9 mouse cellular contexts compared by ENCODE assay signal in the genomic region with DNA sequence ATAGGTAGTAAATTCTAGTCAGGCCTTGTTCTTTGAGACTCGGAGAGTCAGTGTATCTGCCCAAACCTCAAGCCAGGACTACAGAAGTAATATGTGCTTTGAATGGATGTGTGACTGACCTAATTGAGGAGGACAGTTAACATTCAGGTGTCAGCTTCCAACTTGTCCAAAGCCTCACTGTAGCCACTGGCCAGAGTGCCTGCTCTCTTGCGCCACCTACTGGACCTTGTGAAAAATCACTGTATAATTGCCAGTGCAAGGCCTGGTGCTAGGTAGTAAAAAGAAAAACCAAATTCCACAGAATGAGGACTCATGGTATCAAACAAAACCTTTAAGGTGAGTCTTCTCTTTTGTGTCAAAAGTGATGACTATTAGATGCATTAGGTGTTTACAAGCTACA.
DNase-seq lines count a peak whose midpoint lies in the region; ATAC-seq lines count a peak whose summit lies in the region.
"Had no signal": no experiment of that assay in that cellular context is flagged by ENCODE, and none has a peak within 500 bp of the region (broad histone marks: within the 10 kb centered on the region; RNA-seq: fewer than 3 reads in every experiment).

No protein-coding gene starts in this region.

- H3K4me3 ChIP-seq in midbrain, embryonic 10.5 days: no peak overlapping the region
- H3K4me3 ChIP-seq in midbrain, embryonic 16.5 days (ENCODE audit: low read depth, low read length): no peak overlapping the region
- H3K4me3 ChIP-seq in forebrain, embryonic 14.5 days (ENCODE audit: low read depth, low read length): no peak overlapping the region
- H3K4me3 ChIP-seq in hindbrain, embryonic 14.5 days (replicated peaks; ENCODE audit: low read length): no peak overlapping the region
- H3K4me3 ChIP-seq in midbrain, embryonic 12.5 days: no peak overlapping the region
- H3K4me3 ChIP-seq: myocyte had no signal

- no peak overlapping the region for H3K9ac ChIP-seq in midbrain, embryonic 16.5 days (ENCODE audit: low read depth, low read length)
- no peak overlapping the region for H3K9ac ChIP-seq in forebrain, embryonic 14.5 days (ENCODE audit: low read length)
- no peak overlapping the region for H3K9ac ChIP-seq in hindbrain, embryonic 14.5 days
- no peak overlapping the region for H3K9ac ChIP-seq in midbrain, embryonic 12.5 days (replicated peaks)

- ATAC-seq in midbrain, embryonic 16.5 days: no peak
- peak; percentile 80 for ATAC-seq in forebrain, embryonic 14.5 days
- ATAC-seq in hindbrain, embryonic 14.5 days (ENCODE audit: low FRiP score): no peak
- peak; percentile 88 for ATAC-seq in midbrain, embryonic 12.5 days (ENCODE audit: low FRiP score, low read depth)

- no peak overlapping the region for H3K4me2 ChIP-seq in midbrain, embryonic 16.5 days (ENCODE audit: low read length)
- no peak overlapping the region for H3K4me2 ChIP-seq in forebrain, embryonic 14.5 days (ENCODE audit: low read length)
- no peak overlapping the region for H3K4me2 ChIP-seq in hindbrain, embryonic 14.5 days (replicated peaks)
- H3K4me2 ChIP-seq in midbrain, embryonic 12.5 days (replicated peaks): no peak overlapping the region

- H3K9me3 ChIP-seq in midbrain, embryonic 10.5 days (replicated peaks): no peaks in the 10 kb centered on the region
- H3K9me3 ChIP-seq in midbrain, embryonic 16.5 days (replicated peaks; ENCODE audit: control insufficient read depth, low read length, poor library complexity, severe bottlenecking): no peaks in the 10 kb centered on the region
- H3K9me3 ChIP-seq in forebrain, embryonic 14.5 days (replicated peaks; ENCODE audit: control insufficient read depth, low read length): no peaks in the 10 kb centered on the region
- H3K9me3 ChIP-seq in hindbrain, embryonic 14.5 days (ENCODE audit: control insufficient read depth, low read length): no peaks in the 10 kb centered on the region
- H3K9me3 ChIP-seq in midbrain, embryonic 12.5 days: no peaks in the 10 kb centered on the region

- WGBS in midbrain, embryonic 10.5 days: 27% methylated on average over 2 of the region's 2 CpGs
- WGBS in midbrain, embryonic 16.5 days: 36% methylated on average over 2 of the region's 2 CpGs
- 27% methylated on average over 2 of the region's 2 CpGs for WGBS in forebrain, embryonic 14.5 days
- WGBS in hindbrain, embryonic 14.5 days: 34% methylated on average over 2 of the region's 2 CpGs
- WGBS in midbrain, embryonic 12.5 days: 37% methylated on average over 2 of the region's 2 CpGs

- DNase-seq in midbrain, embryonic 10.5 days (ENCODE audit: low spot score): peak; percentile 36
- peak; percentile 63 for DNase-seq in c-Kit-positive CD71-positive TER-119-positive erythroid progenitor cells, embryonic 14.5 days (ENCODE audit: low spot score)
- peak; percentile 67 for DNase-seq in forebrain, embryonic 14.5 days (ENCODE audit: low spot score)
- peak; percentile 76 for DNase-seq in hindbrain, embryonic 14.5 days (ENCODE audit: low spot score)
- DNase-seq in left cerebral cortex, adult 11 months (ENCODE audit: low spot score): peak; percentile 8
- peak; percentile 28 to 77 for DNase-seq in spleen, postnatal 4 days (ENCODE audit: low spot score in 2 of 2)

- no peaks in the 10 kb centered on the region for H3K27me3 ChIP-seq in midbrain, embryonic 10.5 days (ENCODE audit: low read depth, poor library complexity, severe bottlenecking)
- no peaks in the 10 kb centered on the region for H3K27me3 ChIP-seq in midbrain, embryonic 16.5 days (ENCODE audit: control insufficient read depth, insufficient read depth, low read depth, low read length)
- no peaks in the 10 kb centered on the region for H3K27me3 ChIP-seq in forebrain, embryonic 14.5 days (replicated peaks; ENCODE audit: control insufficient read depth, insufficient read depth, low read length)
- no peaks in the 10 kb centered on the region for H3K27me3 ChIP-seq in hindbrain, embryonic 14.5 days (ENCODE audit: control insufficient read depth, insufficient read depth, low read length)
- H3K27me3 ChIP-seq in midbrain, embryonic 12.5 days: no peaks in the 10 kb centered on the region

- no peak overlapping the region for H3K27ac ChIP-seq in midbrain, embryonic 10.5 days (replicated peaks)
- no peak overlapping the region for H3K27ac ChIP-seq in midbrain, embryonic 16.5 days (ENCODE audit: low read length)
- H3K27ac ChIP-seq in forebrain, embryonic 14.5 days (ENCODE audit: low read depth, low read length): no peak overlapping the region
- no peak overlapping the region for H3K27ac ChIP-seq in hindbrain, embryonic 14.5 days
- no peak overlapping the region for H3K27ac ChIP-seq in midbrain, embryonic 12.5 days (replicated peaks)

- no peaks in the 10 kb centered on the region for H3K36me3 ChIP-seq in midbrain, embryonic 10.5 days
- no peaks in the 10 kb centered on the region for H3K36me3 ChIP-seq in midbrain, embryonic 16.5 days (ENCODE audit: control insufficient read depth, insufficient read depth, low read length)
- H3K36me3 ChIP-seq in forebrain, embryonic 14.5 days (ENCODE audit: control insufficient read depth, insufficient read depth, low read length): no peaks in the 10 kb centered on the region
- H3K36me3 ChIP-seq in hindbrain, embryonic 14.5 days (replicated peaks; ENCODE audit: control insufficient read depth, insufficient read depth): no peaks in the 10 kb centered on the region
- no peaks in the 10 kb centered on the region for H3K36me3 ChIP-seq in midbrain, embryonic 12.5 days

- no peaks in the 10 kb centered on the region for H3K4me1 ChIP-seq in midbrain, embryonic 10.5 days
- no peaks in the 10 kb centered on the region for H3K4me1 ChIP-seq in midbrain, embryonic 16.5 days (ENCODE audit: control insufficient read depth, insufficient read depth, low read length)
- H3K4me1 ChIP-seq in forebrain, embryonic 14.5 days (ENCODE audit: control insufficient read depth, insufficient read depth, low read length): no peaks in the 10 kb centered on the region
- H3K4me1 ChIP-seq in hindbrain, embryonic 14.5 days (replicated peaks; ENCODE audit: control insufficient read depth, insufficient read depth, low read length): no peaks in the 10 kb centered on the region
- H3K4me1 ChIP-seq in midbrain, embryonic 12.5 days: no peaks in the 10 kb centered on the region

Comparison
In these comparisons a context has a peak if more than half of its experiments do, and no peak if none do; other contexts are left out.
1. ATAC-seq: peak in forebrain, embryonic 14.5 days (single experiment) and midbrain, embryonic 12.5 days (single experiment); none in midbrain, embryonic 16.5 days (single experiment) and hindbrain, embryonic 14.5 days (single experiment).
2. DNase-seq: peak in every context shown above with its lines; median percentile 76 in hindbrain, embryonic 14.5 days; 67 in forebrain, embryonic 14.5 days; 63 in c-Kit-positive CD71-positive TER-119-positive erythroid progenitor cells, embryonic 14.5 days; 52 in spleen, postnatal 4 days; 36 in midbrain, embryonic 10.5 days; 8 in left cerebral cortex, adult 11 months.